Mouse (Mus musculus): ENCODE measurements around the gene Fchsd2. TPM values are rescaled to one million over a fixed set of nuclear protein-coding genes. Genes with fewer than 3 reads are reported as not detected.

Fchsd2 gene
- polyA plus RNA-seq, 1 experiment = 68.2 TPM

DNA sequence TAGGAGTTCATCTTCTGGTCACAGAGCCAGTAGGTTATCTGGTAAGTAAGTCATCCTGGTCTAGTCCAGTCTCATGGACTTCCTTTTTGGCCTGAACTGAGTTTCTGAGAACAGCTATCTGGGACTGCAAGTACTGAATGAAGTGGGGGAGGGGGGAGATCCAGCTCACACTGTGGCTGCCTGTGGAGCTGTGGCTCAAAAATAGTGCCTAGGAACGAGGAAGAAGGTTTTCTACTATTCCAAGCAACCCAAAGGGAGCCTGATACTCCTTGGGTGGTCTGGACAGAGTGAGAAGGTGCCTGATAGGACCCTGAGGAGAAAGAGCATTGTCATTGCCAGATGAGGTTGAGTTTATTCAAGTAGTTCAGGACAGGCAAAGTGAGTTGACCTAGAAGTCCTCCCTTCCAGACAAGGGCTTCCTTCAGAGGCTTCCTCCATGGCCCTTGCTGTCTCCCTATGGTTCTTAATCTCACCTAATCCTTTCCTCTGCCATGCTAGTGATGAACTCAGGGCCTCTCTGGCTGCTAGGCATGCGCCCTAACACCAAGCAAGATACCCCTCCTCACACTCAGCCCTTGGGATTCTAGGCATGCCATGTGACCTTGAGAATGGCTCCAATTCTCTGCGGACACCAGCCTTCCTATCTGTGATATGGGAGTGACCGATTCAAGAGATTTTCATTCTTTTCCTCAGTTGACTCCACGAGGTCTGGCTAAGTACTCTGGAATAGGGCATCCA is 14.6 kb downstream of the Fchsd2 start:
- TF ChIP-seq CTCF (IDR thresholded peaks at IDR 0.05; ENCODE audit: insufficient read depth, low read depth, low read length) = no peak
- no peak for TF ChIP-seq POLR2A (IDR thresholded peaks at IDR 0.05; ENCODE audit: insufficient read depth, low read depth, low read length)
- Histone ChIP-seq H3K27ac (ENCODE audit: insufficient read depth, low read depth, low read length) (peak overlapping the region; percentile 54; the same call in 1 of the 2 replicates), H3K4me1 (ENCODE audit: control insufficient read depth, insufficient read depth, low read length) (peaks cover 5% of the 10 kb centered on the region), H3K4me3 (ENCODE audit: insufficient read depth, low read depth, low read length) (no peak overlapping the region)
- 26% methylated on average over 5 of the region's 5 CpGs for WGBS

DNA sequence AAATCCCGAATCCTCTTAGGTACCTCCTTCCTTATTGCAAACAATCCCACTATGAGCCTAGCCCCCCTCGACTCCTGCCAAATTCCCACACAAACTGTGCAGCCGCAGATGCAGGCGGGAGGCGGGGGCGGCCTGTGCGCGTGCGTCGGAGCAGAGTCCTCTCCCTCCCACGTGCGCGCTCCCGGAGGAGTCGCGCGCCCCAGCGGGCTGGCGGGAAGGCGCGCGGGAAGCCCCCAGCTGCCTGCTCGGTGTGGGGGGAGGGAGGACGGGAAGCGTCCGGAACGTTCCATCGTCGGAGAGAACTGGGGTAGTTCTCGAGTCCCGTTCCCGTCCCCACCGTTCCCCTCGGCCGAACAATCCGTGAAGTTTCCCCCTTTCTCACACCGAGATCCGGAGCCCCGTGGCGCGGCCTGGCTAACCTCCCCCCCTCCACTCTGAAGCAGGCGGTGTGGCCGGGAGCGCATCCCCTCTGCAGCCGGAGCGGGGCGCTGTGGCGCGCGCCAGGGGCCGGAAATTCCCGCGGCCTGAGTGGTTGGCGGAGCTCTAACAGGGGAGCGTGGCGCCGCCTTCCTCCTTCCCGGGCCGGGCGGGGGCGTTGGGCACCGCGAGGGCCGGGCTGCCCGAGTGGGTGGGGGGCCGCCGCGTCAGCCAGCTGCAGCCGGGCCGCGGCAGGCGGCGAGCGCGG is 15.4 kb downstream of the Fchsd2 start:
- Histone ChIP-seq H3K4me1 (ENCODE audit: control insufficient read depth, insufficient read depth, low read length) (peaks cover 5% of the 10 kb centered on the region), H3K27ac (ENCODE audit: insufficient read depth, low read depth, low read length) (peak overlapping the region; percentile 54), H3K4me3 (ENCODE audit: insufficient read depth, low read depth, low read length) (peak overlapping the region; percentile 96)
- under 1% methylated on average over 63 of the region's 75 CpGs for WGBS
- TF ChIP-seq CTCF (IDR thresholded peaks at IDR 0.05; ENCODE audit: insufficient read depth, low read depth, low read length) (peak; percentile 84), POLR2A (IDR thresholded peaks at IDR 0.05; ENCODE audit: insufficient read depth, low read depth, low read length) (no peak; the same call in 1 of the 2 replicates)

DNA sequence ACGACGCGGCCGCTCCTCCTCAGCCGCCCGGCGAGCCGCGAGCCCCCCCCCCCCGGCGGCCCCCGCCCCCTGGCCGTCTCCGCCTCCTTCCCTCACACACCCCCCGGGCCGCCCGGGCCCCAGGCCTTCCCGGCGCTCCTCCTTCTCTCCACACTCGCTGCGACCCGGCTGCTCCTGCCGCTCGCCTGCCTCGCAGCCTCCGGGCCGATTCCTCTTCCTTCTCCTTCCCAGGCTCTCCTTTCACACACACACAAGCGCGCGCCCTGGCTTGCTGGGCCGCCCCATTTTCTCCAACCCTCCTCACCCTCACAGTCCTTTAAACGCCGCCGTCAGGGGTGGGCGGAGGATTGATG is 16.0 kb downstream of the Fchsd2 start:
- peaks cover 5% of the 10 kb centered on the region for H3K4me1 ChIP-seq (ENCODE audit: control insufficient read depth, insufficient read depth, low read length)
- no peak for TF ChIP-seq CTCF (IDR thresholded peaks at IDR 0.05; ENCODE audit: insufficient read depth, low read depth, low read length)
- peak; percentile 68 for TF ChIP-seq POLR2A (IDR thresholded peaks at IDR 0.05; ENCODE audit: insufficient read depth, low read depth, low read length)
- under 1% methylated on average over 22 of the region's 35 CpGs for WGBS

DNA sequence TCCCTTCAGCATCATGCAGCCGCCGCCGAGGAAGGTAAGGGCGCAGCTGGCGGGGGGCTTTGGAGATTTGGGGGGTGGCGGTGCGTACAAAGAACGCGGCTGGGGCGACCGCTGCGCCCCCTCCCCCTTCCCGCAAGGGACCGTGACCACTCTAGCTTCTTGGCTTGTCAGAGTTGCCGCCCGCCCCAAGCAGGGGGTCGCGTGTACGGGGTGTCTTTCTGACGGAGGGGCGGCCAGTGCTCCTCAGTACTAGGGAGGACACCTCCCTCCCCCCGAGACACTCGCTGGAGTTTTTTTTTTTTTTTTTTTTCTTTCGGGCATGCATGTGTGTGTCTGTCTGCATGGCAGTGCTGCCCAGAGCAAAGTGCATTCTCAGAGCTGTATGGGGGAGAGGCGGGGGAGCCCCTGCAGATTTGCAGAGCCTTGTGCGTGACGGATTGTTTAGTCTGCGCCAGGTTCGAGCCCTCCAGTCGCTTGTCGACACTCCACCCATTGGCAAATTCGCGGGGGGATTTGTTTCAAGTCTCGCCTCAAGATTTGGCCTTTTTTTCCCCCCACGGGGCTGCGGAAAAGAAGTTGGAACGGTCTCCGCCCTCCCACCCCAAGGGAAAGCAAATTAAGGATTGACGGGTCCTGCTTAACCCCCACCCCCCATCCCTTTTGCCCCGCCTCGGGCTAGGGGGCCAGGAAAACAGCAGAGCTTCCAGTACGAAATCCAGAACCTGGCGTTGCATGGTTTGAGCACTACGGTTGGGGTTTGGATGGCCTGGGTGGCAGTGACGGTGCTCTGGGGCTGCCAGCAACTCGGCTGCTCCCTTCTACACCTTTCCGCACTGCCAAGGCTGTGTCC is 16.6 kb downstream of the Fchsd2 start:
- Histone ChIP-seq H3K27ac (ENCODE audit: insufficient read depth, low read depth, low read length) (peak overlapping the region; percentile 92), H3K4me3 (ENCODE audit: insufficient read depth, low read depth, low read length) (peak overlapping the region; percentile 96), H3K4me1 (ENCODE audit: control insufficient read depth, insufficient read depth, low read length) (peaks cover 5% of the 10 kb centered on the region)
- TF ChIP-seq CTCF (IDR thresholded peaks at IDR 0.05; ENCODE audit: insufficient read depth, low read depth, low read length) = no peak
- TF ChIP-seq POLR2A (IDR thresholded peaks at IDR 0.05; ENCODE audit: insufficient read depth, low read depth, low read length) = 0 out of 2 replicates have a peak, but pooled peaks have one; percentile 7
- WGBS = under 1% methylated on average over 47 of the region's 47 CpGs

More for the DNA sequence above, 16.0 kb downstream of the Fchsd2 start:
- peak overlapping the region; percentile 96 for H3K4me3 ChIP-seq (ENCODE audit: insufficient read depth, low read depth, low read length)
- H3K27ac ChIP-seq (ENCODE audit: insufficient read depth, low read depth, low read length) = peak overlapping the region; percentile 92

DNA sequence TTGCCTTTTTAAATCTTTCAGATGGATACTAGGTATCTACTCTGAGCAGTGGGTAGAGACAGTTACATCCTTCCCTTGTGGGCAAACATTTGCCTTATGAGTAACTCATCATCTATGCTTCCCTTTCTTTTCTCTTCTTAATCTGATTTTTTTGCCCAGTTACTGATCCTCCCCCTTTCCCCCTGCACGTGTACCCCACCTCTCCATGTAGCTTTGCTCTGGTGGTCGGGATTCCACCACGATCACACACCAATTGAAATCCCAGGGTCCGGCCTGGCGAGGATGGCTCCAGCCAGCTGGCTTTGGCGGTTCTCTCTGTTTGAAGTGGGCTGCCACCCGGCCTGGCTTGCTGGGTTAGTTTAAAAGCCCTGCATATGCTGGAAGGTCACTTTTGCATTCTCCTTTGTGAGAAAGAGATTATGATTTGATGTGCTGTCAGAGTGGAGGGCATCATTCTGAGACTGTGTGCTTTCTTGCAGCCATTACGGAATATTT is 17.2 kb downstream of the Fchsd2 start:
- TF ChIP-seq POLR2A (IDR thresholded peaks at IDR 0.05; ENCODE audit: insufficient read depth, low read depth, low read length) (no peak), CTCF (IDR thresholded peaks at IDR 0.05; ENCODE audit: insufficient read depth, low read depth, low read length) (no peak)
- Histone ChIP-seq H3K4me3 (ENCODE audit: insufficient read depth, low read depth, low read length) (peak overlapping the region; percentile 96), H3K27ac (ENCODE audit: insufficient read depth, low read depth, low read length) (no peak overlapping the region), H3K4me1 (ENCODE audit: control insufficient read depth, insufficient read depth, low read length) (peaks cover 5% of the 10 kb centered on the region)
- WGBS = 11% methylated on average over 8 of the region's 8 CpGs

DNA sequence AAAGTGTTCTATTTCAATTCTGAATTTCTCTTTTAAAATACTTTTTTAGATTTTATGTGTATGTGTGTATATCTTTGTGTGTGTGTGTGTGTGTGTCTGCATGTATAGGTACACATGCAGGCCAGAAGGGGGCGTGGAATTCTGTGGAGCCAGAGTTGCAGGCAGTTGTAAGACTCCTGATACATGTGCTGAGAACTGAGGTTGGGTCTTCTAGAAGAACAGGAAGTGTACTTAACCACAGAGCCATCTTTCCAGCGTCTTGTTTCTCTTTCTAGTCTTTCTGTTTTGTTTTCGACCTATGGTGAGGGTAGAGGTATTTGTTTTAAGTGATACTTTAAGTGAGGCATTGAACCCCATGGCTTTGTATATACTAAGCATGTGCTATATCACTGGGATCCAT is 20.7 kb downstream of the Fchsd2 start:
- 85% methylated on average over 3 of the region's 3 CpGs for WGBS
- no peak overlapping the region for H3K27ac ChIP-seq (ENCODE audit: insufficient read depth, low read depth, low read length)
- TF ChIP-seq CTCF (IDR thresholded peaks at IDR 0.05; ENCODE audit: insufficient read depth, low read depth, low read length) (no peak), POLR2A (IDR thresholded peaks at IDR 0.05; ENCODE audit: insufficient read depth, low read depth, low read length) (no peak)
- no peak overlapping the region for H3K4me3 ChIP-seq (ENCODE audit: insufficient read depth, low read depth, low read length)
- peaks cover 2% of the 10 kb centered on the region; the same call in 1 of the 2 replicates for H3K4me1 ChIP-seq (ENCODE audit: control insufficient read depth, insufficient read depth, low read length)

DNA sequence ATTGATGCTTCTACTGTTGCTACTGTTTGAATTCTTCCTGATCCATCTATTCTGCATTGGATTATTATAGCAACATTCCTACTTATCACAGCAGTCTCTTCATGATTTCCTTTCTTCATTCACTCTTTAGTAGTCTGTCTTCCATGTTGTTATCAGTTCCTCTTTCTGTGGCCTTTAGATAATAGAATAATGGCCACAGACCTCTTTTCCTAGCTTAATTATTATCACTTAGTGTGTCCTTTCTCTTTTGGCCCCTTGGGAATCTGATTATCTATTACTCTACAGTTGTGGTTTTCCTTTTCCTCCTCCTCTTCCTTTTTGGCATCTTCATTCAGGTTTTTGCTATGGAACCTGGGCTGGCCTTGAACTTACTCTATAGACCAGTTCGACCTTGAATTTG is 21.7 kb downstream of the Fchsd2 start:
- Histone ChIP-seq H3K4me1 (ENCODE audit: control insufficient read depth, insufficient read depth, low read length) (peaks cover 2% of the 10 kb centered on the region; the same call in 1 of the 2 replicates), H3K27ac (ENCODE audit: insufficient read depth, low read depth, low read length) (no peak overlapping the region), H3K4me3 (ENCODE audit: insufficient read depth, low read depth, low read length) (no peak overlapping the region)
- TF ChIP-seq CTCF (IDR thresholded peaks at IDR 0.05; ENCODE audit: insufficient read depth, low read depth, low read length) (no peak), POLR2A (IDR thresholded peaks at IDR 0.05; ENCODE audit: insufficient read depth, low read depth, low read length) (no peak)
- 88% methylated on average over 1 of the region's 1 CpGs for WGBS

DNA sequence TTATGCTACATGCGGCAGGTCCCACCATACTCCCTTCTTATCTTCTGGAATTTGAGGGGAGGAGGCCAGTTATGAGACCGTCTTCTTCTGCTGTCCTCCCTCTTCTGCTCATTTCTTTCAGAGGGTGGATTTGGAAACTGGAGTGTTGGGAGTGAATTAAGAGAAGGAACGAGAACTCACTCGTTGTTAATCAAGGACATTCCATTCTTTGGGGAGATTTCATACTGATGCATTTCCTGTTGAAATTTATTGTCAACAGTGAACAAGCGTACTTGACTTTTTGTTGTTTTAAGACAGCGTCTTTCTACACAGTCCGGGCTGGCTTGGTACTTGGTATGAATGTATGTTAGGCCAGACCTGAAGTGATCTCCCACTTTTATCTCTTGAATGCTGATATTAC is 26.7 kb downstream of the Fchsd2 start:
- TF ChIP-seq POLR2A (IDR thresholded peaks at IDR 0.05; ENCODE audit: insufficient read depth, low read depth, low read length) (no peak), CTCF (IDR thresholded peaks at IDR 0.05; ENCODE audit: insufficient read depth, low read depth, low read length) (no peak)
- no peak overlapping the region for H3K27ac ChIP-seq (ENCODE audit: insufficient read depth, low read depth, low read length)
- no peaks in the 10 kb centered on the region for H3K4me1 ChIP-seq (ENCODE audit: control insufficient read depth, insufficient read depth, low read length)
- no peak overlapping the region for H3K4me3 ChIP-seq (ENCODE audit: insufficient read depth, low read depth, low read length)
- WGBS = 91% methylated on average over 7 of the region's 7 CpGs
